Mouse (Mus musculus) midbrain, postnatal 0 days (tissue): ENCODE results near the gene Defb33. TPM values are rescaled to one million over a fixed set of nuclear protein-coding genes. Genes with fewer than 3 reads are reported as not detected.

ENCODE experiments used
- ATAC-seq: fragments of 200-750 bp; cut with Nextera tagmentation; 2 replicates; pipeline ENCODE4 v1.8.0; 2017; ENCODE audit warnings: moderate number of reproducible peaks, mild to moderate bottlenecking, moderate TSS enrichment, moderate library complexity; ENCODE audit not compliant: low FRiP score
- DNase-seq: peaks from one replicate; pipeline ENCODE4 v3.0.0-alpha.2; 2015; ENCODE audit warnings: low spot score
- H3K27ac ChIP-seq: fragments of 300-500 bp; sonication (generic); 2 replicates; pipeline ENCODE4 v1.5.1; 2014; ENCODE audit warnings: low read depth, mild to moderate bottlenecking, low read length, mixed read lengths
- H3K27me3 ChIP-seq: fragments of 300-500 bp; sonication (generic); 2 replicates; pipeline ENCODE4 v1.6.1; 2014; ENCODE audit warnings: low read length, control low read depth, mixed read lengths; ENCODE audit not compliant: insufficient read depth
- H3K36me3 ChIP-seq: fragments of 300-500 bp; sonication (generic); 2 replicates; pipeline ENCODE4 v1.6.1; 2014; ENCODE audit warnings: low read length, control low read depth, mixed read lengths; ENCODE audit not compliant: insufficient read depth
- H3K4me1 ChIP-seq: fragments of 300-500 bp; sonication (generic); 2 replicates; pipeline ENCODE4 v1.6.1; 2014; ENCODE audit warnings: mild to moderate bottlenecking, control low read depth, antibody characterized with exemption, low read length, mixed read lengths; ENCODE audit not compliant: insufficient read depth
- H3K4me2 ChIP-seq: fragments of 300-500 bp; sonication (generic); 2 replicates; pipeline ENCODE4 v1.6.1; 2014; ENCODE audit warnings: low read depth, mild to moderate bottlenecking, low read length, mixed read lengths; ENCODE audit not compliant: poor library complexity, severe bottlenecking
- H3K4me3 ChIP-seq: fragments of 300-500 bp; sonication (generic); 2 replicates; pipeline ENCODE4 v1.5.1; 2014; ENCODE audit warnings: low read depth, mild to moderate bottlenecking, low read length, moderate library complexity
- H3K9ac ChIP-seq: fragments of 300-500 bp; sonication (generic); replicated peaks from 2 replicates; pipeline ENCODE4 v1.6.1; 2014; ENCODE audit warnings: mild to moderate bottlenecking, low read length, moderate library complexity, mixed read lengths; ENCODE audit not compliant: poor library complexity, severe bottlenecking
- H3K9me3 ChIP-seq: fragments of 300-500 bp; sonication (generic); 2 replicates; pipeline ENCODE4 v1.6.1; 2016; ENCODE audit warnings: low read length, control low read depth
- CTCF ChIP-seq: IDR thresholded peaks from 2 replicates; pipeline ENCODE4 v1.5.1; 2016; ENCODE audit warnings: antibody characterized with exemption, mild to moderate bottlenecking
- WGBS: fragments of 180-500 bp; shearing (Covaris S2); extraction: QIAGEN DNeasy Blood & Tissue Kit; methylation state at CpG from one replicate; pipeline ENCODE4 v1.1.7; 2014; 5-methylcytosine and 5-hydroxymethylcytosine counted together
- polyA plus RNA-seq: library from polyadenylated mRNA; unstranded; fragments of >200 nt; fragmentation: Nextera tagmentation; extraction: Ambion mirVana; gene quantifications from 2 replicates; pipeline ENCODE4 v1.2.1, GENCODE M21; 2015
- total RNA-seq: library from RNA; depleted of rRNA; stranded (reverse); fragments of >200 nt; gene quantifications from 2 replicates; pipeline ENCODE4 v1.2.3, GENCODE M21; 2014; rRNA removed

Defb33 gene
- total RNA-seq (not detected in 2 replicates), polyA plus RNA-seq (not detected in 2 replicates)

DNA sequence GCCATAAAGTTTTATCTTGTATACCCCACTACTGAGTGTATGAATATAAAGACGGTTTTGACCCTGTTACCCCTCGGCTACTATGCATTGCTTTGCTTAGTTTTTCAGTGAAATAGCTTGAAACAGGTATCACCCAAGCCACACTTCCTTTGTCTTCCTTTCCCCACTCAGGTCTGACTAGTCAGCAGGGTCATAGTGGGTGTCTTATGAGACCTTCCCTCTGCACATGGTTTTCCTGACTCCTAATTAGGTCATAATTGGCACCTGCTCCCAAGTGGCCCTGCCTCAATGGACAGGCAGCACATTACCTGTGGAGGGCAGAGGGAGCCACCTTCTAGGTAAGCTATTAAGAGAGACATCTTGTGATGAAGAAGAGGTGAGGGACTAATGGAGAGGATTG lies at the start of gene Defb33:
Defb33 (plus strand) TSS at position 301 of the 400 bp plus-strand sequence.
- Histone ChIP-seq H3K36me3 (no peaks in the 10 kb centered on the region), H3K4me1 (no peaks in the 10 kb centered on the region), H3K4me3 (no peak within 1 kb of the TSS), H3K9me3 (peaks cover 38% of the 10 kb centered on the region; the same call in 1 of the 2 replicates), H3K9ac (no peak within 1 kb of the TSS), H3K4me2 (no peak within 1 kb of the TSS), H3K27me3 (no peaks in the 10 kb centered on the region), H3K27ac (no peak within 1 kb of the TSS)
- TF ChIP-seq CTCF: no peak
- 82% methylated on average over 2 of the region's 2 CpGs for WGBS
- DNase-seq (no peak), ATAC-seq (no peak)

DNA sequence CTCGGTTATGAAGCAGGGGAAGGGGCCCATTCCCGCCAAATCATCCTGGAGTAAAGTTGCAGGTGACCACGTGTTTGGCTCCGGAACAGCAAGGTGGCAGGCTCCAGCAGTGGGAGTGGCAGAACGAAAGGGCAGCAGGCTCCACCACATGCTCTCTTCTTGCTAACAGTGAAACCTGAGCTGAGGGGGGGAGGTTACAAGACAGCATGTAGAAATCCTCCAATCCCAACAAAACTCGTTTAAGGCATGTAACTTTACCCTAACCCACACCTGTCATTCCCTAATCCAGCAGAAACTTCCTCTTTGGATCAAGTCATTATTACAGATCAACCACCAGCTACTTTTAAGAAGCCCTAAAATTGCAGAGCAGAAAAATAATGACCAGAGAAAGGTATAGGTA lies 17.9 kb upstream of the Defb33 start:
- Histone ChIP-seq H3K27ac (no peak overlapping the region), H3K9me3 (peaks cover 11% of the 10 kb centered on the region; the same call in 1 of the 2 replicates), H3K9ac (no peak overlapping the region), H3K4me1 (no peaks in the 10 kb centered on the region), H3K4me2 (no peak overlapping the region), H3K27me3 (no peaks in the 10 kb centered on the region), H3K4me3 (no peak overlapping the region), H3K36me3 (no peaks in the 10 kb centered on the region)
- no peak for ATAC-seq
- DNase-seq: no peak
- WGBS: 49% methylated on average over 6 of the region's 6 CpGs
- no peak for TF ChIP-seq CTCF

DNA sequence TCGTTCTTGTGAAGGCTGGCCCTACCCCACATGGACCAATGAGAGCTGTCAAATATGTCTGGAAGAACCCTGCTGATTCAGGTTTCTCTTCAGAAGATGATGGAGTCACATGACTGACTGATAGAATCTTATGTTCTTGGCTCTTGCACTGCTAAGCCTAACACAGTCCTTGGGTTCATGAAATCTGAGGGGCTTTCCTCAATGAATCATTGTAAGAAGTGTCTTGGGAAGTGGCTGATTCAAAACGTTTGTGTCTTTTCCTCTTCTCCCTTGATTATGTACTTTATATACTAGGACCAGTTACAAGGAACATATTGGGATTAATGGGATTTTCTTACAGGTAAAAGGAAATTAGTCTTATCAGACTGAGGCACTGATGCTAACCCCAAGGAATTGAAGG lies 10.1 kb downstream of the Defb33 start, which contains the start of gene Gm15056:
Gm15056 (minus strand) TSS at position 101 of the 400 bp plus-strand sequence.
- H3K27me3 ChIP-seq: no peaks in the 10 kb centered on the region
- H3K4me3 ChIP-seq: no peak within 1 kb of the TSS
- WGBS: 43% methylated on average over 2 of the region's 2 CpGs
- peaks cover 46% of the 10 kb centered on the region; the same call in 1 of the 2 replicates for H3K9me3 ChIP-seq
- H3K27ac ChIP-seq: no peak within 1 kb of the TSS
- no peaks in the 10 kb centered on the region for H3K36me3 ChIP-seq
- H3K4me2 ChIP-seq: no peak within 1 kb of the TSS
- ATAC-seq (no peak), DNase-seq (no peak)
- no peak for TF ChIP-seq CTCF
- H3K9ac ChIP-seq: no peak within 1 kb of the TSS
- H3K4me1 ChIP-seq: no peaks in the 10 kb centered on the region

GRCm38 (mm10) chr8:20907119-20907518 lies 14.7 kb downstream of the Defb33 start:
- Histone ChIP-seq H3K9ac (no peak overlapping the region), H3K4me3 (no peak overlapping the region), H3K36me3 (no peaks in the 10 kb centered on the region), H3K27me3 (no peaks in the 10 kb centered on the region), H3K9me3 (peaks cover 18% of the 10 kb centered on the region; the same call in 1 of the 2 replicates), H3K4me1 (no peaks in the 10 kb centered on the region), H3K4me2 (no peak overlapping the region), H3K27ac (no peak overlapping the region)
- no peak for TF ChIP-seq CTCF
- ATAC-seq (no peak), DNase-seq (no peak)
- WGBS: 90% methylated on average over 2 of the region's 2 CpGs

GRCm38 (mm10) chr8:20908256-20908655 lies 15.8 kb downstream of the Defb33 start:
- H3K4me3 ChIP-seq: no peak overlapping the region
- no peak for TF ChIP-seq CTCF
- no peaks in the 10 kb centered on the region for H3K27me3 ChIP-seq
- no peak for DNase-seq
- no peaks in the 10 kb centered on the region for H3K36me3 ChIP-seq
- H3K9ac ChIP-seq: no peak overlapping the region
- H3K4me2 ChIP-seq: no peak overlapping the region
- peaks cover 18% of the 10 kb centered on the region; the same call in 1 of the 2 replicates for H3K9me3 ChIP-seq
- no peaks in the 10 kb centered on the region for H3K4me1 ChIP-seq
- 53% methylated on average over 2 of the region's 2 CpGs for WGBS
- no peak for ATAC-seq
- H3K27ac ChIP-seq: no peak overlapping the region

GRCm38 (mm10) chr8:20912288-20912687 lies 19.8 kb downstream of the Defb33 start:
- H3K4me1 ChIP-seq: no peaks in the 10 kb centered on the region
- H3K27me3 ChIP-seq: no peaks in the 10 kb centered on the region
- H3K4me3 ChIP-seq: no peak overlapping the region
- WGBS: 82% methylated on average over 1 of the region's 1 CpGs
- ATAC-seq (no peak), DNase-seq (no peak)
- H3K36me3 ChIP-seq: no peaks in the 10 kb centered on the region
- H3K9ac ChIP-seq: no peak overlapping the region
- H3K4me2 ChIP-seq: no peak overlapping the region
- peaks cover 17% of the 10 kb centered on the region; the same call in 1 of the 2 replicates for H3K9me3 ChIP-seq
- no peak for TF ChIP-seq CTCF
- H3K27ac ChIP-seq: no peak overlapping the region
